Mouse (Mus musculus) liver, adult (tissue): ENCODE data around the gene Cadm3.

Experiments
- GATA4 ChIP-seq: IDR thresholded peaks from 2 replicates; pipeline ENCODE4 v1.6.1; 2014; ENCODE audit warnings: mild to moderate bottlenecking, low read length; ENCODE audit not compliant: insufficient replicate concordance

Cadm3 gene

GRCm38 (mm10) chr1:173342425-173342824 is 25.1 kb downstream of the Cadm3 start:
- TF ChIP-seq GATA4 = no peak

DNA sequence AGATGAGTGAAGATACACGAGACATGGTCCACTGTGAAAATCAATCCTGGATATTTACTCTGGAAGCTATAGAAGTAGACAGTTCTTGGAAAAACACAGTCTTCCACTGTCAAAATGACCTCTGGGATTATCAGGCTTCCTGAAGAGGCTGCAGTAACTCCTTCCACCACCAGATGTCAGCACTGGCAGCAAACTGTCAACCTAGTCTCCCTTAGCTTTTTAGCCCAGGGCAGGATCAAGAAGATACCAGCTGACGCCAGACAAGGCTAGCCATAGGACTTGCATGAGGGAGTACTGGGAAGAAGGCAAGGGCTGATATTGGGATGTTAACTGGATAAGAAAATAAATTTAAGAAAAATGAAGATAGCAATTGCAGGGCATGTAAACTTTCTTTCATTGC is 28.0 kb downstream of the Cadm3 start:
- no peak for TF ChIP-seq GATA4

DNA sequence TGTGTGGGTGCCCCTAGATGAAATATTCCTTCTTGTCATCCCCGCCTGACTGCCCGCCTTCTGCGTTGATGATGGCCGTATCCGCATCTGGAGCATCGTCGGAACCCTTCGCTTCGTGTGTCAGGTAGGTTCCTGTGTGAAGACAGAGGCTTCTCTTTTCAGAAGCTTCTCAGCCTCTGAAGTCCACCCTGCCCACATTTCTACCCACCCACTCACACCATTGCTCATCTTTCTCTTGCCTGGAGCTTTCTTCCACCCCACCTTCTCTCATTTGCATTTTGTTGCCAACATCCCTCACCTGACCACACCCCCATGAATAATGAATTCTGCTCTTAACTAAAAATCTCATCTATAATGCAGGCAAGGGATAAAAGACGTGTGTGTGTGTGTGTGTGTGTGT is 30.5 kb downstream of the Cadm3 start:
- no peak for TF ChIP-seq GATA4

- no peak for TF ChIP-seq GATA4
Measured at GRCm38 (mm10) chr1:173335903-173336302, 31.6 kb downstream of the Cadm3 start.

DNA sequence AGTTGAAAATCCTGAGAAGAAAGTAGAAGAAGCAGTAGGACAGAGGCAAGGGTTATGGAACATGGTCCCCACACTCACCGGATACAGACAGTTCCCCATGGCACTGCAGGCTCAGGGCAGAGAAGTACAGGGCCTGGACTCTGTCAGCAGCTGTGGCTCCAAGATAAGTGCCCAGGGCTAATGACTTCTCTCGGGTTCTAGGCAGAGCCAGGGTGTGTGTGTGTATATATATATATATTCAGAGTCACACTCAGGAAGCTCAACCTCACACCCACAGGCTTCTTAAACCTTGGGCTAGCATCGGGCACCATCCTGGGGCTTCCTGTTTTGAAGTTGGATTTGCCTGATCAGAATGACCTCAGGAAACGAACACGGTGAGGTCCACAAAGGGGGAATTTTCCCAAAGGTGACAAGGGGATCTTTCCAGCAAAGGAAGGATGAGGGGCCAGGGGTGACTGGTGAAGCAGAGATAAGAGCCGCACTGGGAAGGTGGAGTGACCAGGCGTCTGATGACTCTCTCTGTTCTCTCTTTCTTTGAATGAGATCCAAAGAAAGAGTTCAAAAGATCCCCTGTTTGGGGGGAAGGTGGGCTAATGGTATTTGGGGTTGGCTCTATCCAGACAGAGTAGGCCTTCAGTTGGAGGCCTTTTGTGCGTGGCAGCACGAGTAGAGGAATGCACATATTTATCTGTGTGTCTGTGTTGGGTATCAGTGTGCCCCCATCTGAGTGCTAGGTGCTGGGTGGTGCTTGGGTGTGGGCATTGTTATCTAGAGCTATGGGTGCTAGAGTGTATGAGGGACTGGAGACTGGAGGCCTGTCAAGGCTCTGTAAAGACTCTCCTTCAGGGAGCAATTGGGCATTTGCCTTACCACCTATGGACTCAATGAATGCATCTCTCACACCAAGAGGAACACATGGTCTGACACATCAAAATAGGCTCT is 33.9 kb downstream of the Cadm3 start, which contains the start of gene Ackr1:
TSS of gene Ackr1 (minus strand) at position 439 of the 942 bp plus-strand sequence.
- TF ChIP-seq GATA4 = peak; percentile 55; the same call in 1 of the 2 replicates

DNA sequence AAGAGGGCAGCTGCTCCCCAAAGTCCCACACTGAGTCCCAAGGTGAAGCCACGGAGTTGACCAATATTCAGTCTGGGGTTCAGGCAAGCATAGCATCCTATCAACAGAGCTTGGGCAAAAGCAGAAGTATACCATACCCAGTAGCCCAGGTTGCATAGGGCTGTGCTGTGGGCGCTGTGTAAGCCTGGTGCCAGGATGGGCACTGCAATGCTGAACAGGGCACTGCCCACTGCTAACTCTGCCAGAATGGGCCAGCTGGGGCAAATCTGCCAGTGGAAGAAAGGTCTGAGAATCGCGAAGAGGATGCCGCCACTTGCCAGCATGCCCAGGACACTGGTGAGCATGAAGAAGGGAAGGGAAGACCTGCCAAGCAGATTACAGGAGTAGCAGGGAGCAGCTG is 35.1 kb downstream of the Cadm3 start:
- no peak for TF ChIP-seq GATA4

DNA sequence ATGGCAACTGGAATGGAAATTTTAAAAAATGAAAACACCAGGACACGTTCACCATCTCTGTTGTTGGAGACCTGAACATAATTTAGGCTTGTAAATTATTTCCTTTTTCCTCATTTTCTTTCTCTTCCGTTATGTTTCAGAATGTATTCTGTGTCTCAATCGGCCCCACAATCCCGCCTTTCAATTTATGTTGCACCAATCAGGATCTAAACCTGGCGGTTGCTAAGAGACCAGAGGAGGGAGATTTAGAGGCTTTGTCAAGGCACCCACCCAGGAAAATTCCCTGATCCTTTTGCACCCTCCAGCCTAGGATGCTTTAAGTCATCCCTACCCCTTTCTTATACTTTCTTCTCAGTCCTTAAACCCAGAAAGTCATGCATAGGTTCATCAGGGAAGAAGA is 37.8 kb downstream of the Cadm3 start:
- no peak for TF ChIP-seq GATA4

GRCm38 (mm10) chr1:173329185-173329584 is 38.3 kb downstream of the Cadm3 start:
- peak; percentile 83; the same call in 1 of the 2 replicates for TF ChIP-seq GATA4

GRCm38 (mm10) chr1:173328446-173328845 is 39.0 kb downstream of the Cadm3 start:
- TF ChIP-seq GATA4 = no peak

DNA sequence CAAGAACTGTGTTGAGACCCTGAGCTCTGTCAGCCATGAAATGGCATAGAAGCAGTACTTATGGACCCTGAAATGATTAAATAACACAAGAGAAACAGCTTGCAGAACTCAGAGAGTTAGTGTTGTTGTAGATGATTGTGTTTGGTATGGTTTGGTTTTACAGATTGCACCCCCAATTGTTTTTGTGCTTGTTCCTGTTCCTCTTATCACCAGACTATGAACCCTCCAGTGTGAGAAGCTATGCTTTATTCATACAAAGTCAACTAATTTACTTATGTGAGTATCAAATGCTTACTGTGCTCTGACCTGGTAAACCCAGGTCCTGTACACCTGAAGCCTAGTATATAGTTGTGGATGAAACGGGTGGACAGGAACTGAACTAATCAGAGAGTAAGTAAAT is 40.9 kb downstream of the Cadm3 start:
- TF ChIP-seq GATA4 = no peak

- no peak for TF ChIP-seq GATA4
Measured at GRCm38 (mm10) chr1:173325395-173325794, 42.1 kb downstream of the Cadm3 start.

DNA sequence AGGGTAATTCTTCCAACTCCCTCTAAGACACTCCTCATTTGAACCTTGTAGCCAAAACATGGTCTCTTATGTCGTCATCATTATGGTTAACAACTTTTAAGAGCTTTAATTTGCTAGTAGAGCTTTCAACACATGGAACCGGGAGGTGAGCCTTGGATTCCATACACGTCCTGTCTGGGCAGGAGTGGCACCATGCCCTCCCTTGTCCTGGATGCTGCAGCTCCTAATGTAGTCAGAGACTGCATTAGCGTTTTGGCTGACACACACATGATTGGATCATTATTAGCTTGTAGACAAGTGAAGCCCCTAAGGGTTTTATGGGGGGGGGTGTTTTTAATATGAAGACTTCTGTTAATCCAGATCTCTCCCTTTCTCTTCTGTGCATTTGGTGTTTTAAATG is 42.5 kb downstream of the Cadm3 start:
- TF ChIP-seq GATA4 = no peak

GRCm38 (mm10) chr1:173323839-173324585 is 43.5 kb downstream of the Cadm3 start:
- TF ChIP-seq GATA4 = no peak

DNA sequence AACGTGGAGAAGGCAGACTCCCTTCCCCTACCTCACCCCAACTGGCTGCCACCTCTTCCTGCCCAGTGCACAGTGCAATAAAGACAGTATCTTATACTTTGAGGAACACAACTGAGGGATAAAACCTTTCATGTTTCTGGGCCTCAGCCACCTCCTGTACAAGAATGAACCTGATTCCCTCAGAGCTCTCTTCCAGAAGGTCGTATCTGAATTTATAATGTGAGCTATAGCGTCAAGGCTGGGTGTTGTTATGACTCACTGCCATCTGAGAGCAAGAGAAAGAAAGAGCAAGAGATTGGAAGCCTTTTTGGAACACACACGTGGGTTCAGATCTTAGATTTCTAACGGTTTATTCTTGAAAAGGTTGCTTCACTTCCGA is 45.3 kb downstream of the Cadm3 start:
- no peak for TF ChIP-seq GATA4

DNA sequence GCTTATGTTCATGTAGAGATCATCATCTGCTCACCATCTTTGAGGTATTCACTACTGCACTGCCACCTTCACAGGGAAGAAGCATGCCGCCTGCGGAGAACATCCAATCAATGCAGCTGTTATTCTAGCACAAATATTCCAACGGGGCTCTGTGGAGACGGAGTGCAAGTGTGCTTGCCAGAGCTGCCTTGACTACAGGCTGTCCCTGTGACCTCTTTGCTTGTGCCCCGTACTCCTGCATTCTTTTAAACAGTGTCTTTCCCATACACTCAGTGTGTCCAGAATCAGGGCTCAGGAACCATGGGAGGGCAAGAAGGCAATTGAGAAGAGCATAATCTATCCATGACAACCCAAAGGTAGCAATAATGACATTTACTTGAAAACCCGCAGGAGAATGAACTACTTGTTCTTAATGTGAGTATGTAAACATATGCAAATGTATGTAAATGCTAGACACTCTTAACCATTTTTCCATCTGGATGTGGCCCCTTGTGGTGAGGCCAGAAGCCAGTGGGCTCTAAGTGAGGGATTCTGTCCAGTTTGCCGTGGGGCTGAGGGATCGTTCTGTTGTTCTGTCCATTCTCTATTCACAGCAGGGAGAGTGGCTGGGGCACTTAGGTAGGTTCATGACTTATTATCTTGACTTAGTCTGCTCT is 45.8 kb downstream of the Cadm3 start:
- TF ChIP-seq GATA4 = no peak

- TF ChIP-seq GATA4 = no peak
Measured at GRCm38 (mm10) chr1:173317925-173318477, 49.5 kb downstream of the Cadm3 start.

GRCm38 (mm10) chr1:173315725-173316124 is 51.8 kb downstream of the Cadm3 start:
- no peak for TF ChIP-seq GATA4
